ENCODE assay signal across 15 mouse cellular contexts in the genomic region with DNA sequence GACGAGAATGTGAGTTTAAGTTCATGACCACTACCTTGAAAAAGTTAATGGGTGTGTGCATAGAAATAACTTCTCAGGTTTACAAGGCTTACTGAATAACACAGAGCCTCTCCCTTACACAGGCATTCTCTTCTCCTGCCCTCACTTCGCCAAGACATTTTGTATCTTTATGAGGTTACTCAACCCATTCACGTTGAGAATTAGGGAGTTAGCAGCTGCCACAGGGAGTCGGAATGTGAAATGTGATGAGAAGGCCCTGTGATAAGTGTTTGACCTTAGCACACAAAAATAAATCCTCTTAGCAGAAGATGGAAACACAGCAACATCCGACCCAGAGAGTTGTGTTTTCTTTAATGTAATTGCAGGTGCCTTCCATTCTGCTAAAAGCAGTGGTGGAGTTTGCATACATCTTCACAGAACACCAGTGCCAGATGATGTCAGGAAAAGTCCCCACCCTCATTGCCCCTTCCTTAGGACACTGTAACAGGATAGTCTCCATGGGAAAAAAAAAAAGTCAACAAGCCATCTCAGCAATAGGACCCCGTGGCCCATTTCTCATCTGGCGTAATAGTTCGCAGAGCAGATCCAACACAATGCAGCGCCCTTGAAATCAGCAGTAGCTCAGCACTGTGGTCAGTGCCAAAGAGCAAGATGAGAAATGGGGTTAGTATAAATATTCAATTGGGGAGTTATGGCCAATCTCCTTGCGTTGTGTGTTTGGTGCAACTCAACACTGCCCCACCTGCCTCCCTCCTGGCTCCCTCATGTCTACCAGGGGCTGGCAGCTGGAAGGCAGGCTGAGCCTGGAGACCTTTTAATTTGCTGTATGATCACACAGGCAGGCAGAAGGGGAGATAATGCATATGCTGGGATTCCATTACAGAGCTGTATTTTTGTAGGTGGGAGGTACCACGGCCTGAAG.
"Had no signal": no experiment of that assay in that cellular context is flagged by ENCODE, and none has a peak within 500 bp of the region (broad histone marks: within the 10 kb centered on the region; RNA-seq: fewer than 3 reads in every experiment).

No protein-coding gene starts in this region.

- H3K9me3 ChIP-seq: liver, embryonic 13.5 days; lung, embryonic 15.5 days; midbrain, embryonic 12.5 days; neural tube, embryonic 15.5 days had no signal

- H3K36me3 ChIP-seq: liver, embryonic 13.5 days; lung, embryonic 15.5 days; midbrain, embryonic 12.5 days; neural tube, embryonic 15.5 days had no signal

- H3K9ac ChIP-seq: liver, embryonic 13.5 days; liver, postnatal 0 days; lung, embryonic 15.5 days; midbrain, embryonic 12.5 days; neural tube, embryonic 15.5 days had no signal

- H3K27ac ChIP-seq: liver, embryonic 13.5 days; lung, embryonic 15.5 days; midbrain, embryonic 12.5 days; neural tube, embryonic 15.5 days; stomach, postnatal 0 days had no signal

- H3K27me3 ChIP-seq: liver, embryonic 13.5 days; lung, embryonic 15.5 days; midbrain, embryonic 12.5 days; neural tube, embryonic 15.5 days had no signal

- DNase-seq: kidney, adult 9 months; left cerebral cortex, postnatal 4 days; liver; liver, embryonic 13.5 days; liver, postnatal 0 days; lung, postnatal 14 days; right cerebral cortex, adult 18-20 months; right cerebral cortex, postnatal 25 days; thymus, postnatal 4 days had no signal

- ATAC-seq: intestine, embryonic 16.5 days; liver, postnatal 0 days; midbrain, embryonic 16.5 days had no signal

- H3K4me3 ChIP-seq: liver, embryonic 13.5 days; lung, embryonic 15.5 days; midbrain, embryonic 12.5 days; neural tube, embryonic 15.5 days had no signal

- H3K4me1 ChIP-seq: liver, embryonic 13.5 days; lung, embryonic 15.5 days; neural tube, embryonic 15.5 days had no signal

- H3K4me2 ChIP-seq: liver, embryonic 13.5 days; lung, embryonic 15.5 days; midbrain, embryonic 12.5 days; neural tube, embryonic 15.5 days had no signal
